In genomic region chr2:137942753-137943152, GRCm38 (mm10) we compare ENCODE assay signal across 9 mouse cellular contexts.
DNase-seq lines count a peak whose midpoint lies in the region; ATAC-seq and TF ChIP-seq lines count a peak whose summit lies in the region.
"Had no signal": no experiment of that assay in that cellular context is flagged by ENCODE, and none has a peak within 500 bp of the region (broad histone marks: within the 10 kb centered on the region; RNA-seq: fewer than 3 reads in every experiment).

No protein-coding gene starts in this region.

- peak; percentile 85 for DNase-seq in adrenal gland, postnatal 10 days
- DNase-seq in embryo, embryonic 11.5 days (ENCODE audit: low read depth, low spot score) = peak; percentile 68
- peak; percentile 79 for DNase-seq in heart, embryonic 10.5 days (ENCODE audit: low spot score)
- peak; percentile 59 to 85 for DNase-seq in kidney, postnatal 25 days
- peak; percentile 11 for DNase-seq in liver, embryonic 13.5 days
- peak; percentile 27 for DNase-seq in thymus, postnatal 25 days

- no peak for ATAC-seq in liver, embryonic 13.5 days (ENCODE audit: low read depth)
- peak; percentile 71; the same call in 1 of the 2 replicates for ATAC-seq in neural tube, embryonic 14.5 days (ENCODE audit: low read depth)

- peaks cover 17% of the 10 kb centered on the region; the same call in 1 of the 2 replicates for H3K4me1 ChIP-seq in heart, embryonic 10.5 days
- no peaks in the 10 kb centered on the region for H3K4me1 ChIP-seq in liver, embryonic 13.5 days (replicated peaks)
- no peaks in the 10 kb centered on the region for H3K4me1 ChIP-seq in neural tube, embryonic 14.5 days (ENCODE audit: control insufficient read depth, insufficient read depth, low read length)
- H3K4me1 ChIP-seq: stomach, embryonic 15.5 days had no signal

- TF ChIP-seq CTCF in C2C12 (IDR thresholded peaks at IDR 0.05; ENCODE audit: control insufficient read depth, insufficient read depth, insufficient read length) = peak; percentile 30

- no peaks in the 10 kb centered on the region for H3K79me3 ChIP-seq in C2C12 (ENCODE audit: low read depth)

- no peak overlapping the region for H3K27ac ChIP-seq in heart, embryonic 10.5 days
- no peak overlapping the region for H3K27ac ChIP-seq in liver, embryonic 13.5 days
- H3K27ac ChIP-seq in neural tube, embryonic 14.5 days (ENCODE audit: low read depth, low read length) = no peak overlapping the region
- H3K27ac ChIP-seq: stomach, embryonic 15.5 days had no signal

- H3ac ChIP-seq in C2C12 (ENCODE audit: control insufficient read depth, insufficient read length, low read depth) = no peak overlapping the region

- H3K79me2 ChIP-seq in C2C12 (ENCODE audit: control insufficient read depth, insufficient read depth) = no peaks in the 10 kb centered on the region

- H3K4me3 ChIP-seq in C2C12 (ENCODE audit: insufficient read depth, poor library complexity, severe bottlenecking) = no peak overlapping the region
- no peak overlapping the region for H3K4me3 ChIP-seq in heart, embryonic 10.5 days
- H3K4me3 ChIP-seq in liver, embryonic 13.5 days (replicated peaks) = no peak overlapping the region
- no peak overlapping the region for H3K4me3 ChIP-seq in neural tube, embryonic 14.5 days (ENCODE audit: low read depth, low read length)
- H3K4me3 ChIP-seq: stomach, embryonic 15.5 days had no signal

- no peak overlapping the region for H3K9ac ChIP-seq in liver, embryonic 13.5 days
- no peak overlapping the region for H3K9ac ChIP-seq in neural tube, embryonic 14.5 days (replicated peaks; ENCODE audit: low read depth, low read length)
- H3K9ac ChIP-seq: stomach, embryonic 15.5 days had no signal

- WGBS in heart, embryonic 10.5 days = 8% methylated on average over 7 of the region's 7 CpGs
- 4% methylated on average over 7 of the region's 7 CpGs for WGBS in liver, embryonic 13.5 days (ENCODE audit: insufficient replicate concordance)
- WGBS in neural tube, embryonic 14.5 days = 7% methylated on average over 7 of the region's 7 CpGs

- H3K27me3 ChIP-seq in C2C12 (ENCODE audit: control insufficient read depth, insufficient read depth, insufficient read length) = no peaks in the 10 kb centered on the region
- no peaks in the 10 kb centered on the region for H3K27me3 ChIP-seq in heart, embryonic 10.5 days (ENCODE audit: insufficient read depth, poor library complexity, severe bottlenecking)
- H3K27me3 ChIP-seq in liver, embryonic 13.5 days = no peaks in the 10 kb centered on the region
- H3K27me3 ChIP-seq in neural tube, embryonic 14.5 days (ENCODE audit: control insufficient read depth, insufficient read depth, low read length) = no peaks in the 10 kb centered on the region
- H3K27me3 ChIP-seq: stomach, embryonic 15.5 days had no signal

- H3K9me3 ChIP-seq in heart, embryonic 10.5 days = no peaks in the 10 kb centered on the region
- H3K9me3 ChIP-seq in liver, embryonic 13.5 days (replicated peaks) = no peaks in the 10 kb centered on the region
- no peaks in the 10 kb centered on the region for H3K9me3 ChIP-seq in neural tube, embryonic 14.5 days (ENCODE audit: control insufficient read depth, low read length)
- H3K9me3 ChIP-seq: stomach, embryonic 15.5 days had no signal

- no peaks in the 10 kb centered on the region for H3K36me3 ChIP-seq in C2C12 (ENCODE audit: control insufficient read depth, insufficient read depth)
- H3K36me3 ChIP-seq in heart, embryonic 10.5 days = no peaks in the 10 kb centered on the region
- no peaks in the 10 kb centered on the region for H3K36me3 ChIP-seq in liver, embryonic 13.5 days
- H3K36me3 ChIP-seq in neural tube, embryonic 14.5 days (ENCODE audit: control insufficient read depth, insufficient read depth, low read length) = no peaks in the 10 kb centered on the region
- H3K36me3 ChIP-seq: stomach, embryonic 15.5 days had no signal

- H3K4me2 ChIP-seq in liver, embryonic 13.5 days = no peak overlapping the region
- no peak overlapping the region for H3K4me2 ChIP-seq in neural tube, embryonic 14.5 days (ENCODE audit: low read depth, low read length)
- H3K4me2 ChIP-seq: stomach, embryonic 15.5 days had no signal

TF ChIP-seq in C2C12, 6 proteins besides CTCF, POLR2A, EP300 and RAD21:
- TF ChIP-seq MAX (IDR thresholded peaks at IDR 0.05) (no peak), USF1 (IDR thresholded peaks at IDR 0.05; ENCODE audit: low read depth) (no peak), FOSL1 (IDR thresholded peaks at IDR 0.05; ENCODE audit: insufficient read depth, low read length, poor library complexity, severe bottlenecking) (no peak), MYOG (IDR thresholded peaks at IDR 0.05; ENCODE audit: control insufficient read depth, extremely low read depth, insufficient read length) (no peak), CEBPB (IDR thresholded peaks at IDR 0.05; ENCODE audit: low read depth) (no peak), MYOD1 (IDR thresholded peaks at IDR 0.05; ENCODE audit: control insufficient read depth, insufficient read length, low read depth) (no peak)

Comparison
In these comparisons a context has a peak if more than half of its experiments do, and no peak if none do; other contexts are left out.
1. DNase-seq: peak in every context shown above with its lines; median percentile 85 in adrenal gland, postnatal 10 days; 79 in heart, embryonic 10.5 days; 72 in kidney, postnatal 25 days; 68 in embryo, embryonic 11.5 days; 27 in thymus, postnatal 25 days; 11 in liver, embryonic 13.5 days.